In the genomic region with DNA sequence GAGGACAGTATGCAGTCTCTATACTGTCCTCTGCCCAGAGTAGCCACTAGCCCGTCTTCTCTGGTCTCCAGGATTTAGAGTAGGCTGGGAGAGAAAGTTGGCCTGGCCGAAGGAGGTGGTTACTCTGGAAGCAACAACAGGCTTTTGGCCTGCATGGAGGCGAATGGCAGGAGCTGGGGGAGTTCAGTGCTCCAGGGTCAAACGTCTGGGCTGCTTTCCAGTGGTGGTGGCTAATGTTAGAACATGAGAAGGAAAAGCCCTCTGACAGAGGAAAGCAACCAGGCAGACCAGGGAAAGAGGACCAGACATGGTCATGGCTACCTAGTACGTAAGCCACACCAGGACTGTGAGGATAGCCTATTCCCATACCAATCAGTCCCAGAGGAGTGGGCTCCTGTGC, we compare ENCODE assay signal across 8 mouse cellular contexts. TPM values are rescaled to one million over a fixed set of nuclear protein-coding genes. Genes with fewer than 3 reads are reported as not detected.
DNase-seq lines count a peak whose midpoint lies in the region; ATAC-seq and TF ChIP-seq lines count a peak whose summit lies in the region.

No protein-coding gene starts in this region.

- no peak overlapping the region for H3K4me3 ChIP-seq in heart, adult 2 months
- H3K4me3 ChIP-seq in heart, embryonic 12.5 days = no peak overlapping the region
- peak overlapping the region; percentile 73 for H3K4me3 ChIP-seq in bone marrow, adult 2 months (replicated peaks; ENCODE audit: control insufficient read depth, low read depth, low read length)
- H3K4me3 ChIP-seq in intestine, embryonic 15.5 days (replicated peaks) = no peak overlapping the region

- no peak for TF ChIP-seq POLR2A in heart, adult 2 months (IDR thresholded peaks at IDR 0.05; ENCODE audit: insufficient read depth, low read depth, low read length)
- TF ChIP-seq POLR2A in bone marrow, adult 2 months (IDR thresholded peaks at IDR 0.05; ENCODE audit: borderline replicate concordance, control insufficient read depth, low read depth, low read length) = no peak

- no peak for ATAC-seq in heart, embryonic 12.5 days (ENCODE audit: insufficient number of reproducible peaks, low FRiP score)
- no peak for ATAC-seq in intestine, embryonic 15.5 days
- ATAC-seq in megakaryocyte-erythroid progenitor cell, adult 5-6 weeks (replicated peaks; ENCODE audit: low FRiP score, low TSS enrichment, poor library complexity, severe bottlenecking) = no peak

- DNase-seq in heart, adult 2 months = peak; percentile 81 to 87
- peak; percentile 76 for DNase-seq in heart, postnatal 4 days
- peak; percentile 74 for DNase-seq in lung, postnatal 10 days
- DNase-seq in spleen, adult 18-20 months = no peak

- H3K79me2 ChIP-seq in heart, adult 2 months (replicated peaks; ENCODE audit: control insufficient read depth, insufficient read depth, low read length) = no peaks in the 10 kb centered on the region; the same call in 1 of the 2 replicates

- H3K27ac ChIP-seq in heart, adult 2 months = peak overlapping the region; percentile 80
- no peak overlapping the region for H3K27ac ChIP-seq in heart, embryonic 12.5 days (ENCODE audit: poor library complexity, severe bottlenecking)
- peak overlapping the region; percentile 58 for H3K27ac ChIP-seq in bone marrow, adult 2 months (ENCODE audit: control insufficient read depth, insufficient read depth, low read depth, low read length, poor library complexity)
- no peak overlapping the region for H3K27ac ChIP-seq in intestine, embryonic 15.5 days

- H3K36me3 ChIP-seq in heart, adult 2 months (ENCODE audit: control insufficient read depth, insufficient read depth, low read length) = peaks cover 16% of the 10 kb centered on the region
- peaks cover 23% of the 10 kb centered on the region for H3K36me3 ChIP-seq in heart, embryonic 12.5 days
- H3K36me3 ChIP-seq in intestine, embryonic 15.5 days = peaks cover 7% of the 10 kb centered on the region

- H3K4me2 ChIP-seq in heart, embryonic 12.5 days = no peak overlapping the region
- no peak overlapping the region for H3K4me2 ChIP-seq in intestine, embryonic 15.5 days (replicated peaks)

- intact Hi-C loops in heart, adult 2 months (cut with DNase I) = no loop called here

- no peaks in the 10 kb centered on the region for H3K9me3 ChIP-seq in heart, embryonic 12.5 days (replicated peaks)
- no peaks in the 10 kb centered on the region for H3K9me3 ChIP-seq in intestine, embryonic 15.5 days

- H3K9ac ChIP-seq in heart, adult 2 months (ENCODE audit: low read depth, low read length) = no peak overlapping the region
- no peak overlapping the region for H3K9ac ChIP-seq in heart, embryonic 12.5 days
- H3K9ac ChIP-seq in intestine, embryonic 15.5 days = no peak overlapping the region

- H3K27me3 ChIP-seq in heart, adult 2 months (ENCODE audit: control insufficient read depth, insufficient read depth, low read length) = no peaks in the 10 kb centered on the region
- H3K27me3 ChIP-seq in heart, embryonic 12.5 days (replicated peaks) = no peaks in the 10 kb centered on the region
- no peaks in the 10 kb centered on the region for H3K27me3 ChIP-seq in intestine, embryonic 15.5 days (replicated peaks)

- 15% methylated on average over 5 of the region's 5 CpGs for WGBS in heart, adult 2 months
- 78% methylated on average over 5 of the region's 5 CpGs for WGBS in heart, embryonic 12.5 days
- 83% methylated on average over 5 of the region's 5 CpGs for WGBS in bone marrow, adult 2 months
- WGBS in intestine, embryonic 15.5 days = 81% methylated on average over 5 of the region's 5 CpGs

- no peak for TF ChIP-seq CTCF in heart, adult 2 months (IDR thresholded peaks at IDR 0.05)
- no peak for TF ChIP-seq CTCF in bone marrow, adult 2 months (IDR thresholded peaks at IDR 0.05; ENCODE audit: control insufficient read depth, insufficient read depth, low read length)

- H3K4me1 ChIP-seq in heart, adult 2 months (ENCODE audit: control insufficient read depth, insufficient read depth, low read length) = peaks cover 52% of the 10 kb centered on the region
- peaks cover 37% of the 10 kb centered on the region for H3K4me1 ChIP-seq in heart, embryonic 12.5 days (replicated peaks)
- peaks cover 3% of the 10 kb centered on the region; the same call in 1 of the 2 replicates for H3K4me1 ChIP-seq in bone marrow, adult 2 months (ENCODE audit: control insufficient read depth, insufficient read depth, low read length)
- peaks cover 5% of the 10 kb centered on the region for H3K4me1 ChIP-seq in intestine, embryonic 15.5 days (replicated peaks)

- 0 out of 2 replicates have a peak, but pooled peaks have one; percentile 55 for TF ChIP-seq EP300 in heart, adult 2 months (IDR thresholded peaks at IDR 0.05; ENCODE audit: insufficient read depth, low read depth, low read length)

RNA-seq across cellular contexts. Expression of gene Fam53b, which starts 38.4 kb away (rescaled TPM):
- 10 to 100 TPM; 22.0 to 26.9 TPM for total RNA-seq in heart, adult 2 months (2021)
- 22.5 and 25.7 TPM in 2 replicates for polyA plus RNA-seq in heart, adult 2 months (2012; rRNA removed)
- polyA plus RNA-seq in heart, embryonic 12.5 days (2016; fragmentation: Nextera tagmentation; extraction: Ambion mirVana) = 15.3 and 17.0 TPM in 2 replicates
- 43.2 and 51.4 TPM in 2 replicates for polyA plus RNA-seq in bone marrow, adult 2 months (2011; ENCODE audit: insufficient read depth, insufficient read length, low replicate concordance, missing spikeins)
- total RNA-seq in heart, postnatal 4 days (2021) = 10 to 100 TPM; 29.6 to 38.3 TPM
- 17.9 and 19.1 TPM in 2 replicates for polyA plus RNA-seq in intestine, embryonic 15.5 days (2015; fragmentation: Nextera tagmentation; extraction: Ambion mirVana)
- total RNA-seq in megakaryocyte-erythroid progenitor cell, adult 5-6 weeks (2014; fragmentation: Nextera tagmentation) = 47.0 and 61.6 TPM in 2 replicates
- 11.5 and 21.2 TPM in 2 replicates for total RNA-seq in megakaryocyte-erythroid progenitor cell, adult 5-6 weeks (2017)

Comparison
In these comparisons a context has a peak if more than half of its experiments do, and no peak if none do; other contexts are left out.
1. H3K27ac ChIP-seq: peak in heart, adult 2 months (single experiment) and bone marrow, adult 2 months (single experiment); none in heart, embryonic 12.5 days (single experiment) and intestine, embryonic 15.5 days (single experiment).
2. DNase-seq: peak in heart, adult 2 months (2 of 2), heart, postnatal 4 days (single experiment) and lung, postnatal 10 days (single experiment); none in spleen, adult 18-20 months (0 of 2).